Mouse (Mus musculus): Measurements from ENCODE around the gene Gga3.

The Gga3 gene

DNA sequence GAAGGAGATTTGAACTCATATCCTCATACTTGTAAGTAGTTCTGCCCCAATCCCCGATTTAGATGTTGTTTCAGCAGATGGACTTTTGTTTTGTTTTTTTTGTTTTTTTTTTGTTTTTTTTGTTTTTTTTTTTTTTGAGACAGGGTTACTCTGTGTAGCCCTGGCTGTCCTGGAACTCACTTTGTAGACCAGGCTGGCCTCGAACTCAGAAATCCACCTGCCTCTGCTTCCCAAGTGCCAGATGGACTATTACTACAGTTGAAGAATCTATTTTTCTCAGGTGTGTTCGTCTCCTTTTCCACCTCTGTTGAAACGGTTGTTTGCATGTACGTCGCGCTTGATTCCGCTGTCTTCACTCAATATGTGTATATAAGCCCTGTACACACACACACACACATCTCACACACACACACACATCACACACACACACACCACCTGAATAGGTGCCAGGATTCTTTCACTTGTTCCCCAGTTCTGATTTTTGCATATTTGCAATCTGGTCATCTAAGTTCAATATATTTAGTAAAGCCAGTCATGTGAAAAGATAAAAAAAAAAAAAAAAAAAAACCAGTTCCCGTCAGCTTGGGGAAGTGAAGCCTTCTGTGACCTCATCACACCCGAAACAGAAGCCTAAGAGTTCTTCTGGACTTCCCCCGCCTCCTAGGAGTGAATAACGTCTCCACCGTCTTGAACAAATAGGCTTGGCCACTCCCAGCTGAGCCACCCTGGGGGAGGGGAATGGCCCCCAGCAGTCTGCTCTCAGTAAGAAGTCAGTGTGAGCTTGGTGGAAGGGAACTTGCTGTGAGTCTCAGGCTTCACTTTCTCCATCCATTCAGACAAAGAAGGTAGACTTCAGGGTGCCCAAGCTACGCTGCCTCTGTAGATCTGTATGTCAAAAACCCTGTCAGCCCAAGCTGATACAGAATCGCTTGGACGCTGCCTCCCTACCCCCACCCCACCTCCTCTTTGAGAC lies 27.0 kb upstream of the Gga3 start:
- DNase-seq (ENCODE audit: low read depth, low spot score) = no peak

DNA sequence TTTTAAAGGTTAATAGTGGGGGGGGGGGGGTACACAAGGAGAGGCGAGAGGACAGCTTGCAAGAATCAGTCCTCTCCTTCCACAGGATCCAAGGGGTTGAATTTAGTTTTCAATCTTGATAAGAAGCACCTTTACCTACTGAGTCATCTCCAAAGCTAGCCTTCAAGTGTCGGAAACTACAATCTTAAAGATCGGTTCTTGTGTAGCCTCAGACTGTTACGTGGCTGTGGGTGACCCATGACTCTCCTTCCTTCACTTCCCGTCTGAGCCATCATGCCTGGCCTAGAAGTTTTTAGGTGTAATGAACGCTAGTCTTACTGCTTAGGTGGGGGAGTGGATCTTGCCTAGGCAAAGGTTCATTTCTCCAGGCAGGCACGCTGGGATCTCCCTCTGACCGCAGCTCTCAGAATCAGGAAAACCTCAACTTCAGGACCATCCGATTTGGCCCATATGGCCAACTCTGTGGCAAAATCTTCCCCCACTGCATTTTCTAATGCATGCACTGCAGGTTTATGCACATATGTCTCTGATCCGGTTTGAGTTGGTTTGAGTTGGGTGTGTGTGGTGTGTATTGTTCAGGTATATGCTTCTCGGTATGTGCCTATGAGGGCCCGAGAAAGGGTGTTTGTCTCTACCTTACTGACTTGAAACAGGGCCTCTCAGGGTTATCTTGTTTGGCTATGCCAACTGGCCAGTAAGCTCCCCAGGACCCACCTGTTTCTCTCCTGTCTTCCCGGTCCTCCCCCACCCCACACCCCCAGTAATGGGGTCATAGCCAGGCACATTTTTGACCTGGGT lies 26.1 kb upstream of the Gga3 start:
- no peak for DNase-seq (ENCODE audit: low read depth, low spot score)

DNA sequence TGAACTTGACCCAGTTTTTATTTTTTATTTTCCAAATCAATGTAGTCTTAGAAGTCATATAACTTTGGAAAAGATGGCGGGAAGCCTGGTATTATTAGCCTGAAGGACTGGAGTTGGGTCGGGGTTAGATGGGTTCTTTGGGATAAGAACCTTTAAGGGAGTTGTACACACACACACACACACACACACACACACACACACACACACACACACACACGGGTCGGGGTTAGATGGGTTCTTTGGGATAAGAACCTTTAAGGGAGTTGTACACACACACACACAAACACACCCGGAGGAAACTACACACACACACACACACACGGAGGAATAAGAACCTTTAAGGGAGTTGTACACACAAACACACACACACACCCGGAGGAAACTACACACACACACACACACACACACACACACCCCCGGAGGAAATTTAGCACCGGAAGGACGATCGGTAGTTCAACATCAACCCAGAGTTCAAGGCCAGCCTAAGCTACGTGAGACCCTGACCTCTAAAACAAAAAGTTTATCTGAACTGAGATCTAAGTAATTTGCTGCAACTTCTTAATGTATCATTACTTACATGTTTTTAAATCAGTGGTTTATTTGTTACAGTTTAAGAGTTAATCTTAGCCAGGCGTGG lies 24.7 kb upstream of the Gga3 start:
- no peak for DNase-seq (ENCODE audit: low read depth, low spot score)

DNA sequence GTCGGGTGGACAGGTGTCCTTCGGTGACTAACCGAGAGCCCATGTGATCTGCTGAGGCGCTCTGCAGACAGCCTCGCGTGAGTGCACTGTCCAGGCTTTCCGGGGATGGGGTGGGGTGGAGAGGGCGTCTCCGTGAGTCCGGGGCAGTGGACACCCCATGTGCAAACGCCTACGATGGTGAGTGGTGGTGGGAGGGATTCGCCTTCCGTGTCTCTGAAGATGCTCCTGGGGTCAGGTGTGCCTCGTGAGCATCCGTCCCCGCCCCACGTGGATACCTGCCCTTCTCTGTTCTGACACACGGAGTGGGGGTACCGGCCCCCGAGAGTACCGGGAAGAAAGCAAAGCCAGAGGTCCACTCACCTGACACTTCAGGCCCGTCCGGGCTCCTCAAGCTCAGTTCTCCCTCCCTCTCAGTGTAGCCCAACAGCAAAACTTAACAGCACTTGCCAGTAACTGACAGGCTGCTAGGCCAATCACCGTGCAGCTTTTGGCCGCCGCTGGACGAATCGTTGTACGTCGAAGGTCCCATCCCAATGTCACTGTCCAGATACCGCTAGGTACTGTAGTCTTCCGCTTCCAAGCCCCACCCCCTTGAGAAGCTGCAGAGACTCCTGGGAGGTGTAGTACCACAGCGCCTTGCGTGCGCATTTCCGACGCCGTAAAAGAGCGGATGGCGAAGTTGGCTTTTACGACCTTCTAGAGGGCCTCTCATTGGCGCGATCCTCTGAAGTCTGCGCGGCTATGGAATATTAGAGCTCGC lies 24.0 kb upstream of the Gga3 start, which contains the start of gene Slc25a19:
Gene Slc25a19, minus strand, starts transcription at position 591 of the 760 bp plus-strand sequence.
- peak; percentile 100 for DNase-seq (ENCODE audit: low read depth, low spot score)

DNA sequence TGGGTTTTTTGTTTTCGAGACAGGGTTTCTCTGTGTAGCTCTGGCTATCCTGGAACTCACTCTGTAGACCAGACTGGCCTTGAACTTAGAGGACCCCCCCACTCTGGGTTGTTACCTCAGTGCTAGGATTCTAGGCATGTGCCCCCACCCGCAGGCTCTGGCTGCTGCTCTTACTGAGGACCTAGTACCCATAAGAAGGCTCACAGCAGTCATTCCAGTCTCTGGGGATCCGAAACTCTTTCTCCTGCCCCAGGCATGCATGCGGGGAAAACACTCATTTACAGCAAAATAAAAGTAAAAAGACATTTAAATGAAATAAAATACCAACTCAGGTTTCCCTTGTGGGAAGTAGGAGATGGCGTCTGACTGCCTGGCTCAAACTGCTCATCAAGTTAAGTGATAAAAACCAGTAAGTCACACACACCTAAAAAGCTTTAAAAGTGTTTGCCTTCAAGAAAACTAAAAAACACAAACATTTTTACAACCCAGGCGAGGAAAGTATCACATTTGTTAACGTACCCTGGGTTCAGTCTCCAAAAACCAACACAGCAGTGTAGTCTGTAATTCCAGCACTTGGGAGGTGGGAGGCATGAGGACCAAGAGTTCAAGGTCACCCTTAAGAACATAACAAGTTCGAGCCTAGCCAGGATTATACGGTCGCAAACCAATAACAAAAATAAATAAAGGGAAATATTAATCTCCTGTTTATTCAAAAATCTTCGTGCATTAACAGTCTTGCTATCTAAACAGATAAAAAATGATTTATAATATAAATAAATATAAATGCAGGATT lies 23.2 kb upstream of the Gga3 start:
- no peak for DNase-seq (ENCODE audit: low read depth, low spot score)

- no peak for DNase-seq (ENCODE audit: low read depth, low spot score)
Observed at GRCm38 (mm10) chr11:115625877-115626276, 22.0 kb upstream of the Gga3 start.

DNA sequence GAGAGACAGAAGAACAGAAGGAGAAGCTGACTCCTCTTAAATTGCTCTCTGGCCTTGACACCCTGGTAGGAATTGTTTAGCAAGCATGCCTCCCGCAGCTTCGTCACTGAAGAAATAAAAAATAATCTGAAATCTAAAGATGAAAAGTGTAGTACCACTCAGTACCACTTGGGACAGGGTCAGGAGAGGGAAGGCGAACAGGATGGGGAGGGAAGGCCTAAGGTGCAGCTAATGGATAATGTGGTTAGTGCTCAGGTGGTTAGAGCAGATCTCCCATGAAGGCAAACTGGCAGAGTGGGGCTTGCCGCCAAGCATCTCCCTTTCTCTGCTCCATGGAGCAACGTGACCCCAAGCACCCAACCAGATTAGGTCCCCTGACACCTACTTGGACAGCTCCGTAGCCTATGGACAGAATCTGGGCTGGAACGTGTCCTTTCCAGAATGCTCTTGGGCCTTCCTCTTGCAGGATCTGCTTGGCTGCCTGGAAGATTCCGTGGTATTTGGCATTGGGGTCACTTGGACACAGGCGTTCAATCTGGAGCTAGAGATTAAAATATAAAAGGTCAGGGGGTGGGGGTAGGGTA lies 19.7 kb upstream of the Gga3 start:
- no peak for DNase-seq (ENCODE audit: low read depth, low spot score)

GRCm38 (mm10) chr11:115619949-115620348 lies 16.1 kb upstream of the Gga3 start:
- no peak for DNase-seq (ENCODE audit: low read depth, low spot score)

DNA sequence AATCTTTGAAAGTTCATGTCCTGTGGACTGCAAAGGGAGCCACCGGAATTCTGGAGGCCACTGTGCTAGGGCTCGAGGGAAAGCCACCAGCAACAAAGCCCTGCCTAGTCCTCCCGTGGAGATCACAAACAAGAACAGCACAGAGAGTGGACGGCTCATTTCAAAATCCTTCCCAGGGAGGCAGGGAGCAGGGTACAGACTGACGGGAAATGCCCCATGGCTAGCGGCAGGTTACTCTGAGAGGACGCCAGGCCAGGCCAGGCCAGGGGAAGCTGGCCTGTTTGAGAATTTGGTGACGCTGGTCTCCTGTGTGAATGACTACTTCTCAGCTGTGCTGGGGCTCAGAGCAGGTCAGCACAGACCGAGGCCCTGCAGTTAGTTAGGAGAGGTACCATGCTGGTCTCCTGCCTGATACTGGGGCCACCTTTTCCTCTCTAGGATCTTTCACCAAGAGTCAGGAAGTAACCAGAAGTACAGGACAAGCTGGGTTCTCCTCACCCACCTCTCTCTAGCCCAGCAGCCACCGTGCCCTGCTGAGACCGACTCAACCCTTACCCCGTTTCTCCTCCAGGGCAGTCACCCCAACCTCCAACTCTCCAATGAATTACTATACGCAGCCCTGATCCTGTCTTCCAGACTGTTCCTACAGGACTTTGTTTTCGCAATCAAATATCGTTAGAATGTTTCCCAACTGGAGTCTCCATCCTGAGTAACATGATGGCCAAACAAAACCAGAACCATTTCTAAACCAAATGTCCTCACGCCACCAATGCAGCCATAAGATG lies 15.1 kb upstream of the Gga3 start:
- no peak for DNase-seq (ENCODE audit: low read depth, low spot score)

- DNase-seq (ENCODE audit: low read depth, low spot score) = no peak
Observed at GRCm38 (mm10) chr11:115618001-115618400, 14.2 kb upstream of the Gga3 start.

DNA sequence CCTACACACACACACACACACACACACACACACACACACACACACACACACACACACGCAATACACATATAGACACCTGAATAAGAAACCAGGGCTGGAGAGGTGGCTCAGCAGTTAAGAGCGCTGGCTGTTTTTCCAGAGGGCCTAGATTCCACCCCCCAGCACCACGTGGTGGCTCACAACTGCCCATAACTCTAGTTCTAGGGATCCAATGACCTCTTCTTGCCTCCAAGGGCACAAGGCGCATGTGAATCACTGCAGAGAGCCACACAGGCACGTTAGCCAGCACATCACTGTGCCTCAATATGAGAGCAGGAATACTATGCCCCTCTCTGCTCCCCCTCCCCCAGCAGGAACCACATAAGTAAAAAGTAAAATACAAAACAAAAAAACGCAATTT lies 13.0 kb upstream of the Gga3 start:
- no peak for DNase-seq (ENCODE audit: low read depth, low spot score)

DNA sequence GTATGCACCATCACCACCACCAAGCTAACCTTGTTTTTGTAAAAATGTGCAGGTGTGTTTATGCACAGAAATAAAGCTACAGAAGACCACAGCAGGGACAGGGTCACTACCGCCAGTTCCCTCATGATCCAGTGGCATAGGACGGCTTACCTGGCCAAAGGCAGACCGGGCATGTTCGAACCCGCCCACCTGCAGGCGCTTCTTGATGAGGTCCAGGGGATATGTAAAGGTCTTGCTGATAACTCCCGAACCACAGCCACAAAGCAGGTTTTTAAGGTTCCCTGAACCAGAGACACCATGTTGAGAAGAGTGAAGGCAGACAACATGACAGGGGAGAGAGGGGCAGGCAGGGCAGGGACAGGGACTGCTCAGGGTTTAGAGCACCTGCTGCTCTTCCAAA lies 12.5 kb upstream of the Gga3 start:
- no peak for DNase-seq (ENCODE audit: low read depth, low spot score)

DNA sequence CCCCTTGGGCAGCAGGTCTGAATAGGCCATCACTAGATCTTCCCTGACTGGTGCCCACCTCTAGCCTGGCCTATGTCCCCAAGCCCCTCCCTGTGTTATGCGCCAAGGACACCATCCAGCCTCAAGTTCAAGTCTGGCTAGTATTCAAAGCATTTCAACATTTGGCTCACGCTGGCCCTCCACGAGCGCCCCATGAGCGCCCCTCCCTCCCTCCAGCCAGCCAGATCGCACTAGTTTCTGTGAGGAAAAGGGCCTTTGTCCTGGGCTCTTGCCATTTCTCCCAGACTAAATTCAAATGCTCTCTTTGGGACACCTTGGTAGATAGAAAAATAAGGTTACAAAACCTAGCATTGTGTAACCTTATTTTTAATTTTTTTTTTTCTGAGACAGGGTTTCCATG lies 12.0 kb upstream of the Gga3 start:
- DNase-seq (ENCODE audit: low read depth, low spot score) = no peak

DNA sequence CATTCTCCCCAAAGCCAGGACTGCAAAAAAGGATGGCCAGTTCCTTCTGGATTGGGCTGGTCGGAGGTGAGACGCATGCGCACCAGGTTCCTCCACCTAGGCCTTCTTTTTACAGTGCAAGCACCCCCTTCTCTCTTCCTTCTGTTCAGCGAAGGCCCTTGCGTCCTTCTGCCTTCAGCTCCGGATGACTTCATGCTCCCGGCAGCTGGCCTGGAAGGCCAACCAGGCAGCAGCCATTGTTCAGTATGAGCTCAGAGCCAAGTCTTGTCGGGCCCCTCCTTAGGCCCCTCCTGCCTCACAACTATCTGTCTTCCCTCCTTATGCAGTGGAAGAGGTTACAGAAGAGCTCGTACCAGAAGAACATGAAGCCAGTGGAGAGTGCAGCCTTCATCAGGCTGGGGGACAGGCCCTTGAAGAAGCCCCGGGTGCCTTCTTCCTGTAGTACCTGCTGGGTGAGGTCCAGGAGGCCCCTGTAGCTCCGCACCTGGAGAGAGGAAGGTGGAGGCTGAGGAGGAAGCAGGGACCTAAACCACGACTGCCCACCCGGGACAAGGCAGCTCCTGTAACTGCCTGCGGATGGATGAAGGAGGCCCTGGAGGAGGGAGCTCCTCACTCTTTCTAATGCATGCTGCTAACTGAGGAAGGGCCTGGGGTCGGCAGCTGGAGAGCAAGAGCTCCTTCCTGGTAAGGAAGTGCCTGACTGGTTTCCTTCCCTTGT lies 11.4 kb upstream of the Gga3 start:
- no peak for DNase-seq (ENCODE audit: low read depth, low spot score)

- no peak for DNase-seq (ENCODE audit: low read depth, low spot score)
Observed at GRCm38 (mm10) chr11:115614346-115615107, 10.7 kb upstream of the Gga3 start.

DNA sequence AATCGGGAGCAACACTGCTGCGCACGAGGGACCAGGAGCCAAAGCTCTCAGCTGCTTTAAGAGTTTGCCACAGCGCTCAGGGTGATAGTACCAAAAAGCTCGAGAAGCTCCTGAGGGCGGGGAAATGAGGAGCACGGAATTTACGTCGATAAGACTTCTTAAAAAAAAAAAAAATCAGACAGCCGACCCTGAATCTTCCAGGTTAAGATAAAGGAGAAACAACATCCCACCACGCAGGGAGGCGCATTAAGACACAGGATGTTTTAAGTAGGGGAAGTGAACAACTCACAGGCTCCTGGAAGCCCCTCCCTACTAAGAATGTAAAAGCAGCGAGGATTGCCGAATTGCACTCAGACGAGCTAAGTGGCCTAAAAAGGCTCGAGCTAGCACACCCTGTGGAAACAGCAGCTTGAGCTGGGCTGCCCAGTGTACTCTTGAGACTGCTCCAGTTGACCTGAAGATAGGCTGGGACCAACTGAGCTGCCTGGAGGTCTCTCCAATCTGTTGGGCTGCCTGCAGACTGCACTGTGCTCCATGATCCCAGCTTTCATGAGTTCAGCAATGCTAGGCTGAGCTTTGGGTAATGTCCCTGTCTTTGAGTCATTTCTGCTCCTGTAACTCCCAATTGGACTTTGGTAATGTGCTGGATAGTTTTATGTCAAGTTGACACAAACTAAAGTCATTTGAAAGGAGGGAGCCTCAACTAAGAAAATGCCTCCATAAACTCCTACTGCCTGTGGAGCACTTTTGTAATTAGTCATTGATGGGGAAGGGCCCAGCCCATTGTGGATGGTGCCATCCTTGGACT lies 9.5 kb upstream of the Gga3 start:
- no peak for DNase-seq (ENCODE audit: low read depth, low spot score)

Data from WW6 (cell line).